Mouse (Mus musculus): ENCODE results near the gene Krt77. TPM values are rescaled to one million over a fixed set of nuclear protein-coding genes. Genes with fewer than 3 reads are reported as not detected.

Gene Krt77
- polyA plus RNA-seq (2012; rRNA removed) = not detected in 2 replicates

- 28% methylated on average over 6 of the region's 6 CpGs for WGBS
- DNase-seq = no peak
- TF ChIP-seq POLR2A (IDR thresholded peaks at IDR 0.05; ENCODE audit: borderline replicate concordance, extremely low read depth, low read depth, low read length) (no peak), CTCF (IDR thresholded peaks at IDR 0.05; ENCODE audit: insufficient read depth, low read length) (no peak)
- H3K4me3 ChIP-seq (replicated peaks; ENCODE audit: extremely low read depth, low read depth, low read length) = no peak within 1 kb of the TSS
- H3K4me1 ChIP-seq (ENCODE audit: control insufficient read depth, insufficient read depth, low read length) = no peaks in the 10 kb centered on the region
Measured at GRCm38 (mm10) chr15:101869431-101869830, at the start of gene Krt77. Krt77 (minus strand) TSS chr15:101869705.

GRCm38 (mm10) chr15:101916072-101916471 is 46.6 kb upstream of the Krt77 start:
- no peak for DNase-seq
- H3K4me1 ChIP-seq (ENCODE audit: control insufficient read depth, insufficient read depth, low read length) = no peaks in the 10 kb centered on the region
- WGBS = 75% methylated on average over 2 of the region's 2 CpGs
- TF ChIP-seq POLR2A (IDR thresholded peaks at IDR 0.05; ENCODE audit: borderline replicate concordance, extremely low read depth, low read depth, low read length) (no peak), CTCF (IDR thresholded peaks at IDR 0.05; ENCODE audit: insufficient read depth, low read length) (no peak)
- H3K4me3 ChIP-seq (replicated peaks; ENCODE audit: extremely low read depth, low read depth, low read length) = no peak overlapping the region

GRCm38 (mm10) chr15:101904849-101905248 is 35.3 kb upstream of the Krt77 start:
- 81% methylated on average over 5 of the region's 5 CpGs for WGBS
- no peak overlapping the region for H3K4me3 ChIP-seq (replicated peaks; ENCODE audit: extremely low read depth, low read depth, low read length)
- no peak for TF ChIP-seq POLR2A (IDR thresholded peaks at IDR 0.05; ENCODE audit: borderline replicate concordance, extremely low read depth, low read depth, low read length)
- no peak for TF ChIP-seq CTCF (IDR thresholded peaks at IDR 0.05; ENCODE audit: insufficient read depth, low read length)
- no peaks in the 10 kb centered on the region for H3K4me1 ChIP-seq (ENCODE audit: control insufficient read depth, insufficient read depth, low read length)
- DNase-seq = no peak

- WGBS = 51% methylated on average over 12 of the region's 12 CpGs
- no peak for DNase-seq
- H3K4me3 ChIP-seq (replicated peaks; ENCODE audit: extremely low read depth, low read depth, low read length) = no peak overlapping the region
- TF ChIP-seq POLR2A (IDR thresholded peaks at IDR 0.05; ENCODE audit: borderline replicate concordance, extremely low read depth, low read depth, low read length) (no peak), CTCF (IDR thresholded peaks at IDR 0.05; ENCODE audit: insufficient read depth, low read length) (no peak)
- no peaks in the 10 kb centered on the region for H3K4me1 ChIP-seq (ENCODE audit: control insufficient read depth, insufficient read depth, low read length)
Measured at GRCm38 (mm10) chr15:101902171-101903149, 33.0 kb upstream of the Krt77 start.

GRCm38 (mm10) chr15:101895216-101895615 is 25.7 kb upstream of the Krt77 start:
- Histone ChIP-seq H3K4me1 (ENCODE audit: control insufficient read depth, insufficient read depth, low read length) (no peaks in the 10 kb centered on the region), H3K4me3 (replicated peaks; ENCODE audit: extremely low read depth, low read depth, low read length) (no peak overlapping the region)
- TF ChIP-seq POLR2A (IDR thresholded peaks at IDR 0.05; ENCODE audit: borderline replicate concordance, extremely low read depth, low read depth, low read length) = no peak
- TF ChIP-seq CTCF (IDR thresholded peaks at IDR 0.05; ENCODE audit: insufficient read depth, low read length) = no peak
- 86% methylated on average over 4 of the region's 4 CpGs for WGBS
- DNase-seq = no peak

- Histone ChIP-seq H3K4me1 (ENCODE audit: control insufficient read depth, insufficient read depth, low read length) (no peaks in the 10 kb centered on the region), H3K4me3 (replicated peaks; ENCODE audit: extremely low read depth, low read depth, low read length) (no peak within 1 kb of the TSS)
- TF ChIP-seq CTCF (IDR thresholded peaks at IDR 0.05; ENCODE audit: insufficient read depth, low read length) (no peak), POLR2A (IDR thresholded peaks at IDR 0.05; ENCODE audit: borderline replicate concordance, extremely low read depth, low read depth, low read length) (no peak)
- DNase-seq = no peak
- WGBS = 61% methylated on average over 4 of the region's 4 CpGs
Measured at GRCm38 (mm10) chr15:101892820-101893219, 23.3 kb upstream of the Krt77 start, which contains the start of gene Krt76. Krt76 (minus strand) TSS chr15:101892920.

GRCm38 (mm10) chr15:101879776-101880175 is 10.3 kb upstream of the Krt77 start:
- TF ChIP-seq POLR2A (IDR thresholded peaks at IDR 0.05; ENCODE audit: borderline replicate concordance, extremely low read depth, low read depth, low read length) (no peak), CTCF (IDR thresholded peaks at IDR 0.05; ENCODE audit: insufficient read depth, low read length) (no peak)
- no peak for DNase-seq
- 18% methylated on average over 11 of the region's 11 CpGs for WGBS
- no peaks in the 10 kb centered on the region for H3K4me1 ChIP-seq (ENCODE audit: control insufficient read depth, insufficient read depth, low read length)
- H3K4me3 ChIP-seq (replicated peaks; ENCODE audit: extremely low read depth, low read depth, low read length) = no peak overlapping the region

GRCm38 (mm10) chr15:101878041-101878440 is 8.5 kb upstream of the Krt77 start:
- 52% methylated on average over 2 of the region's 2 CpGs for WGBS

GRCm38 (mm10) chr15:101874383-101874782 is 4.9 kb upstream of the Krt77 start:
- Histone ChIP-seq H3K4me3 (replicated peaks; ENCODE audit: extremely low read depth, low read depth, low read length) (no peak overlapping the region), H3K4me1 (ENCODE audit: control insufficient read depth, insufficient read depth, low read length) (no peaks in the 10 kb centered on the region)
- 66% methylated on average over 1 of the region's 1 CpGs for WGBS
- TF ChIP-seq POLR2A (IDR thresholded peaks at IDR 0.05; ENCODE audit: borderline replicate concordance, extremely low read depth, low read depth, low read length) = no peak
- TF ChIP-seq CTCF (IDR thresholded peaks at IDR 0.05; ENCODE audit: insufficient read depth, low read length) = no peak
- no peak for DNase-seq

More at GRCm38 (mm10) chr15:101878041-101878440, 8.5 kb upstream of the Krt77 start:
- no peak for DNase-seq
- TF ChIP-seq POLR2A (IDR thresholded peaks at IDR 0.05; ENCODE audit: borderline replicate concordance, extremely low read depth, low read depth, low read length) = no peak
- TF ChIP-seq CTCF (IDR thresholded peaks at IDR 0.05; ENCODE audit: insufficient read depth, low read length) = no peak
- Histone ChIP-seq H3K4me1 (ENCODE audit: control insufficient read depth, insufficient read depth, low read length) (no peaks in the 10 kb centered on the region), H3K4me3 (replicated peaks; ENCODE audit: extremely low read depth, low read depth, low read length) (no peak overlapping the region)
